Mouse (Mus musculus) left cerebral cortex, postnatal 14 days (tissue): ENCODE data around the gene Fkbp15. TPM values are rescaled to one million over a fixed set of nuclear protein-coding genes. Genes with fewer than 3 reads are reported as not detected.

Experiments
- DNase-seq, 2 experiments: peaks; one replicate each; pipeline ENCODE4 v3.0.0; 2021 to 2022; ENCODE audit warnings: low spot score in 2 of 2, mixed read lengths in 1 of 2
- intact Hi-C: fragments of 180-260 bp; cut with DNase I; formaldehyde crosslinking; loops from one replicate; pipeline ENCODE4 v1.15.1; 2025
- total RNA-seq, 2 experiments: library from RNA; stranded (reverse); gene quantifications; 2 replicates each; pipeline ENCODE4 v1.2.3; 2021

The Fkbp15 gene
- total RNA-seq, 2 experiments from 2014 or later: 37.3 to 40.2 TPM

GRCm38 (mm10) chr4:62262276-62262675 is 98.1 kb downstream of the Fkbp15 start, which contains the start of gene Slc31a2:
TSS of gene Slc31a2 (plus strand) at chr4:62262562.
- intact Hi-C loops: no loop called here
- DNase-seq: no peak

DNA sequence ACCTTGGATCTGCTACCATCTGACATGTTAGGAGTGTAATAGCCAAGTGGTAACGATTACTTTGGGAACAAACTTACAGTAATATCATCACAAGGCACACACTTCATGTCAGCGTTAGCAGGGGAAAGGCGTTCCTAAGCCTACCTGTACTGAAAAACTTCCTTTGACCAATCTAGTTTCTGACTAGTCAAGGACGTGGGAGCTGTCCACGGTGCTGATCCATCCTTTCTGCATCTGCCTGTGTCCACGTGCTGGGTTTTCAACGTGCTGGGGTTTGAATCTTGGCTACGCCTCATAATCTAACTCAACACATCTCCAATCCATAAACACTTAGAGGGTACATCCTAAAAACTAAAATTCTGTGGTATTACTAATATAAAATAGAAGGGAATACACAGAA is 103.4 kb downstream of the Fkbp15 start:
- intact Hi-C loops: no loop called here
- no peak for DNase-seq

DNA sequence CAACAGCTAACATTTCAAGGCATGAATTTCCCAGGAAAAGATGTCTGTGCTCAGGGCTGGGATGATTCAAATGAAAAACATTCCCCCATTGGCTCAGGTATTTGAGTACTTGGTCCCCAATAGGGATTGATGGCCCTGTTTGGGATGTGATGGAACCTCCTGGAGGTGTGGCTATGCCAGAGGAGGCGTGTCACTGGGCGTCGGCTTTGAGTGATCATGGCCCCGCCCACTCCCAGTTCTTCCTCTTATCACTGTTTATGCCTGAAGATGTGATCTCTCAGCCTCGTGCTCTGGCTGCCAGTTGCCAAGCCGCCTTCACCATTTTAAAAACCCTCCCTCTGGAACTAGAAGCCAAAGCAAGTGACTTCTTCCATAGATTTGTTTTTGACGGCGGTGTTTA is 105.8 kb downstream of the Fkbp15 start:
- no peak for DNase-seq
- intact Hi-C loops: no loop called here

DNA sequence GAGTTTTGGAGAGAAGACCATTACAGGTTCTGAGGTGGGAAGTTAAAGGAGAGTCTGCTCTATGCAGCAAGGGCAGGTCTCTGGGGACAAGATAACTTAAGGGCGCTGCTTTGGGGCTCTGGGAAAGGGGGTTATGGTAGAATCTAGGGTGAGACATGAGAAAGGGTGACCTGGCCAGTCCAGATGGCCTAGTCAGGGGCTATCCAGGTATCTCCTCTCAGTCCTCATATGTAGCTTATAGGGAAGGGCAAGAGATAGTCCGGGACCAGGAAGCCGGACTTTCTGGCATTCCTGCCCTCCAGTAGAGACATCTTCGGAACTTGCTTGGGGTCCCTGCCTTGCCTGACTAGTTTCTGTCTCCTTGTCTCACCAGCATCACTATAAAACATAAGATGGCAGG is 108.6 kb downstream of the Fkbp15 start:
- intact Hi-C loops: no loop called here
- no peak for DNase-seq

DNA sequence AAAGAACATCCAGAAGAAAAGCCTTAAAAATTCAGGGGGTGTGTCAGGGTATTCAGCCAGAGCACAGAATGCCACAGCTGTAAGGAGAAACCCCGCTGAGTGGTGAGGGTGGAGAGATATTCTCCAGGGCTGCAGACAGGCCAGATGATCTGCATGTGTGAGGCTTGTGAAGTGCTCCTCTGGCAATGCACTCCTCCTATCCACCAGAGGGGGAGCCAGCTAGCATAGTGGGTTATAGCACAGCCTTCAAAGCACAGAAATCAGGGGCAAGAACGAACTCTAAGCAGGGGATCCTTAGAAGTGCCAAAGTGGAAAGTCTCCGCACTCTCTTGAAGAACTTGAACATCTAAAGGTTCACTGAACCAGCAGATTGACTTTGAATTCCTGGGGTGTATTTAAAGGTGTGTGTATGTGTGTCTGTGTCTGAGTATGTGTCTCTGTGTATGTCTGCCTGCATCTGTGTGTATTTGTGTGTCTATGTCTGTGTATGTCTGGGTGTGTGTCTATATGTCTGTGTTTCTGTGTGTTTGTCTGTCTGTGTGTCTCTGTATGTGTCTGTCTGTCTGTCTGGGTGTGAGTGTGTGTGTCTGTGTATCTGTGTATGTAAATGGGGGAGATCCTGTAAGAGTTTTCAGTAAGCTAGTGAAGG is 109.3 kb downstream of the Fkbp15 start:
- intact Hi-C loops: no loop called here
- no peak for DNase-seq

Other genes with a start within 250 kb of the Fkbp15 start
- not detected for gene Mup21, start 209.7 kb downstream of the Fkbp15 start, total RNA-seq
- gene Zfp37, start 129.5 kb downstream of the Fkbp15 start, total RNA-seq: 10 to 100 TPM; 20.3 to 20.7 TPM
- gene Slc31a2, start 98.0 kb downstream of the Fkbp15 start, total RNA-seq: 1 to 10 TPM; 7.1 to 9.8 TPM
- 10 to 100 TPM; 27.9 to 29.8 TPM for gene Slc31a1, start 179 bp upstream of the Fkbp15 start, total RNA-seq
- gene Cdc26, start 48.1 kb upstream of the Fkbp15 start, total RNA-seq: 10 to 100 TPM; 46.2 to 47.1 TPM
- gene Prpf4, start 48.2 kb upstream of the Fkbp15 start, total RNA-seq: 10 to 100 TPM; 11.5 to 11.6 TPM
- not detected for gene Rnf183, start 74.7 kb upstream of the Fkbp15 start, total RNA-seq
- gene Wdr31, start 110.3 kb upstream of the Fkbp15 start, total RNA-seq: 1 to 10 TPM; 9.0 to 9.4 TPM
- gene Bspry, start 119.5 kb upstream of the Fkbp15 start, total RNA-seq: under 1 TPM; 0.42 to 0.70 TPM
- 1 to 10 TPM; 9.1 to 9.8 TPM for gene Hdhd3, start 142.9 kb upstream of the Fkbp15 start, total RNA-seq
- gene Alad, start 159.4 kb upstream of the Fkbp15 start, total RNA-seq: 10 to 100 TPM; 22.2 to 25.4 TPM
- gene Pole3, start 164.5 kb upstream of the Fkbp15 start, total RNA-seq: 10 to 100 TPM; 19.5 to 24.4 TPM
- gene 4933430I17Rik, start 164.8 kb upstream of the Fkbp15 start, total RNA-seq: under 1 TPM; 0.33 to 0.61 TPM
- gene Rgs3, start 199.3 kb upstream of the Fkbp15 start, total RNA-seq: 10 to 100 TPM; 22.2 to 27.2 TPM